ENCODE assay signal across 8 mouse cellular contexts in genomic region chr1:170844380-170844779, GRCm38 (mm10). TPM values are rescaled to one million over a fixed set of nuclear protein-coding genes. Genes with fewer than 3 reads are reported as not detected.
DNase-seq lines count a peak whose midpoint lies in the region.

No protein-coding gene starts in this region.

- H3K9me3 ChIP-seq in limb, embryonic 10.5 days (replicated peaks): no peaks in the 10 kb centered on the region

- WGBS in limb, embryonic 10.5 days: 56% methylated on average over 8 of the region's 8 CpGs

- H3K27ac ChIP-seq in limb, embryonic 10.5 days: no peak overlapping the region

- 0 out of 2 replicates have a peak, but pooled peaks cover 2% of the 10 kb centered on the region for H3K36me3 ChIP-seq in limb, embryonic 10.5 days

- H3K27me3 ChIP-seq in limb, embryonic 10.5 days (ENCODE audit: low read depth, poor library complexity, severe bottlenecking): no peaks in the 10 kb centered on the region

- no peaks in the 10 kb centered on the region for H3K4me1 ChIP-seq in limb, embryonic 10.5 days

- no peak overlapping the region for H3K4me3 ChIP-seq in limb, embryonic 10.5 days

- DNase-seq in kidney, adult 9 months: peak; percentile 24
- no peak for DNase-seq in kidney, adult 11 months
- DNase-seq in B cell, adult 2 months: peak; percentile 49 to 50
- DNase-seq in MEL-GATA-1-ER (ENCODE audit: extremely low read depth, low read depth): peak; percentile 39
- peak; percentile 44 for DNase-seq in limb, embryonic 10.5 days (ENCODE audit: low spot score)
- no peak for DNase-seq in layer of hippocampus, adult 11-12 months (ENCODE audit: low spot score)
- DNase-seq in spleen, adult 18-20 months: no peak
- no peak for DNase-seq in right cerebral cortex, postnatal 36 days (ENCODE audit: low spot score in 2 of 2)

RNA-seq across cellular contexts. Expression of gene Atf6, which starts 23.2 kb away (rescaled TPM):
- 7.1 and 8.0 TPM in 2 replicates for polyA plus RNA-seq in limb, embryonic 10.5 days (2016; fragmentation: Nextera tagmentation; extraction: Ambion mirVana)

RNA-seq across cellular contexts. Expression of gene Gm26620, which starts 40.5 kb away (rescaled TPM):
- polyA plus RNA-seq in limb, embryonic 10.5 days (2016; fragmentation: Nextera tagmentation; extraction: Ambion mirVana): 0.49 and 0.58 TPM in 2 replicates

RNA-seq across cellular contexts. Expression of gene Dusp12, which starts 41.0 kb away (rescaled TPM):
- polyA plus RNA-seq in limb, embryonic 10.5 days (2016; fragmentation: Nextera tagmentation; extraction: Ambion mirVana): 42.8 and 43.7 TPM in 2 replicates

Comparison
In these comparisons a context has a peak if more than half of its experiments do, and no peak if none do; other contexts are left out.
1. DNase-seq: peak in kidney, adult 9 months (single experiment), B cell, adult 2 months (2 of 2), MEL-GATA-1-ER (single experiment) and limb, embryonic 10.5 days (single experiment); none in kidney, adult 11 months (single experiment), layer of hippocampus, adult 11-12 months (single experiment), spleen, adult 18-20 months (0 of 2) and right cerebral cortex, postnatal 36 days (0 of 2).